Mouse (Mus musculus) liver, embryonic 14.5 days (tissue): ENCODE data around the gene Ror2.

ENCODE experiments used
- CTCF ChIP-seq: IDR thresholded peaks from 2 replicates; pipeline ENCODE4 v1.5.1; 2016; ENCODE audit warnings: antibody characterized with exemption, low read depth, control low read depth
- EP300 ChIP-seq: IDR thresholded peaks from 2 replicates; pipeline ENCODE4 v1.6.1; 2016; ENCODE audit warnings: antibody characterized with exemption, low read depth

- no peak for TF ChIP-seq CTCF
- TF ChIP-seq EP300: no peak
Observed at GRCm38 (mm10) chr13:53159501-53159900, 126.4 kb downstream of the Ror2 start.
